Mouse (Mus musculus) intestine, embryonic 15.5 days (tissue): ENCODE results near the gene 6430548M08Rik. TPM values are rescaled to one million over a fixed set of nuclear protein-coding genes. Genes with fewer than 3 reads are reported as not detected.

Source experiments
- ATAC-seq: fragments of 200-750 bp; cut with Nextera tagmentation; 2 replicates; pipeline ENCODE4 v1.8.0; 2017; ENCODE audit warnings: moderate TSS enrichment, moderate library complexity
- H3K27ac ChIP-seq: fragments of 300-500 bp; sonication (generic); 2 replicates; pipeline ENCODE4 v1.5.1; 2015; ENCODE audit warnings: mild to moderate bottlenecking, inconsistent platforms
- H3K27me3 ChIP-seq: fragments of 300-500 bp; sonication (generic); replicated peaks from 2 replicates; pipeline ENCODE4 v1.6.1; 2015; ENCODE audit warnings: inconsistent platforms
- H3K36me3 ChIP-seq: fragments of 300-500 bp; sonication (generic); 2 replicates; pipeline ENCODE4 v1.6.1; 2015; ENCODE audit warnings: inconsistent platforms
- H3K4me1 ChIP-seq: fragments of 300-500 bp; sonication (generic); replicated peaks from 2 replicates; pipeline ENCODE4 v1.6.1; 2015; ENCODE audit warnings: inconsistent platforms
- H3K4me2 ChIP-seq: fragments of 300-500 bp; sonication (generic); replicated peaks from 2 replicates; pipeline ENCODE4 v1.6.1; 2015; ENCODE audit warnings: mild to moderate bottlenecking, inconsistent platforms
- H3K4me3 ChIP-seq: fragments of 300-500 bp; sonication (generic); replicated peaks from 2 replicates; pipeline ENCODE4 v1.5.1; 2015; ENCODE audit warnings: inconsistent platforms
- H3K9ac ChIP-seq: fragments of 300-500 bp; sonication (generic); 2 replicates; pipeline ENCODE4 v1.6.1; 2015; ENCODE audit warnings: inconsistent platforms
- H3K9me3 ChIP-seq: fragments of 300-500 bp; sonication (generic); 2 replicates; pipeline ENCODE4 v1.6.1; 2016; ENCODE audit warnings: inconsistent platforms
- WGBS: fragments of 180-500 bp; shearing (Covaris S2); methylation state at CpG from one replicate; pipeline ENCODE4 v1.1.7; 2015; 5-methylcytosine and 5-hydroxymethylcytosine counted together
- polyA plus RNA-seq: library from polyadenylated mRNA; unstranded; fragments of >200 nt; fragmentation: Nextera tagmentation; extraction: Ambion mirVana; gene quantifications from 2 replicates; pipeline ENCODE4 v1.2.1, GENCODE M21; 2015

The 6430548M08Rik gene
- polyA plus RNA-seq, 1 experiment from 2014 or later, result 4.7 TPM

DNA sequence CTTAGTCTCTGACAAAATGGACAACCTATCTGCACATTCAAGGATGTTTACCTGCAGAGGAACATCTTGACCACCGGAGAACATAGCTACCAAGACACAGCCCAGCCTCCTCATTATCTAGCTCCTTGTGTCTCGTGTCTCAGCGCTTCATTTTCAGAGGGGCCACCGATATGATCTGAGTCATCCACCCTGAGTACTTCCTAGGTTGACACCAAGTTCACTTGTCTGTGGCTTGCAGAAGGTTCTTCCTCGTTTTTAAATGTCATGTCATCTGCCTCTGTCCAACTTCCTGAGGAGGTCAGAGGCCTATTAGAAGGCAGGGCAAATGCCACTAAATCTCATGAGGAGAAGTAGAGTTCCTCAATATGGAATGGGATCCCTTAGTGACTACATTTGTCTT, 1.4 kb upstream of the 6430548M08Rik start:
- 74% methylated on average over 5 of the region's 5 CpGs for WGBS
- peak overlapping the region; percentile 87 for H3K4me2 ChIP-seq
- ATAC-seq, result no peak
- H3K27ac ChIP-seq, result peak overlapping the region; percentile 92; the same call in 1 of the 2 replicates
- no peaks in the 10 kb centered on the region for H3K9me3 ChIP-seq
- H3K4me3 ChIP-seq, result no peak overlapping the region
- H3K27me3 ChIP-seq, result peaks cover 17% of the 10 kb centered on the region; the same call in 1 of the 2 replicates
- H3K9ac ChIP-seq, result no peak overlapping the region
- peaks cover 13% of the 10 kb centered on the region for H3K4me1 ChIP-seq
- H3K36me3 ChIP-seq, result no peaks in the 10 kb centered on the region

DNA sequence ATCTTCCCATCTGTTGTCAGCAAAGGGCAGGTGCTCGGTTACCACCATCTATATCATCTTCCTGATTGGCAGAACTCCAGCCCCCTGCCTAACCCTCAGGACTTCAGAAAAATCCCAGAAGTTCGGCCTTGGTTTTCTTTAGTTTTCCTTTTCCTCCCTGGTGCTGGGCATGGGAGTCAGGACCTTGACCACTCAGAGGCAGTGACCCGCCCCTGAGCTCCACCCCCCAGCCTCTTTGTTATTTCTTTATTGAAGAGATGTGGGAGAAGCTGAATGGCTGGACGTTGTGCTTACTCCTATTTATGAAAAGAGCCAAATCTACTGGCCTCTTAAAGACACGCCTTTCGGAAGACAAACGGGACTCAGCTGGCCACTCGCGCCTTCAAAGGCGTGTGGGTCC, 646 bp upstream of the 6430548M08Rik start:
- ATAC-seq, result peak; percentile 54

DNA sequence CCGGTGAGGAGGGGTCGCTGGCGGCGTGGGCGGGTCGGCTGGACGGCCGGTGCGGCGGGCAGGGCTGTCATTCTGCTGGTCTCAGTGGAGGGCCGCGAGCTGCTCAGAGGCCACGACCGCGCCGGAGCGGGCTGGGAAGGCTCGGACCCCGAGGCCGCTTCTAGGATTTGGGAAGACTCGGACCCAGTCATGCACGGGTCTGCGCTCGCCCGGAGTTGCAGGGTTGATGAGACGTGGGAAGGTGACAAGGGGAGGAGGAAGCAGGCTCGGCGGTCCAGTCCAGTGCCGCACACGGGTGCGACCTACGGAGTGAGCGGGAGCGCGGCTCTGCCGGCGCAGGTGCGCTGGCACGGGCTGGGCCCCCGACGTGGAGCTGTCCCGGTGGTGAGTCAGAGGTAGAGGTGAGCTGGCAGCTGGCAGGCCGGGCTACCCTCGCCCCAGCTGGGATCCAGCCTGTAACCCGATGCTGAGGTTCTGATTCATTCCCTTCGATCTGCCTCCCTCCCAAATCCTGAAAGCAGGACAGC, 426 bp downstream of the 6430548M08Rik start:
- H3K4me1 ChIP-seq, result peaks cover 14% of the 10 kb centered on the region
- peak; percentile 52 for ATAC-seq
- H3K4me2 ChIP-seq, result peak overlapping the region; percentile 97
- H3K9me3 ChIP-seq, result no peaks in the 10 kb centered on the region
- peak overlapping the region; percentile 79 for H3K4me3 ChIP-seq
- H3K9ac ChIP-seq, result peak overlapping the region; percentile 71
- H3K27me3 ChIP-seq, result peaks cover 17% of the 10 kb centered on the region; the same call in 1 of the 2 replicates
- H3K36me3 ChIP-seq, result no peaks in the 10 kb centered on the region
- WGBS, result under 1% methylated on average over 46 of the region's 46 CpGs
- no peak overlapping the region for H3K27ac ChIP-seq

More for the DNA sequence above, 646 bp upstream of the 6430548M08Rik start:
- Histone ChIP-seq H3K9ac (peak overlapping the region; percentile 66), H3K4me2 (peak overlapping the region; percentile 87), H3K4me1 (peaks cover 13% of the 10 kb centered on the region), H3K27me3 (peaks cover 17% of the 10 kb centered on the region; the same call in 1 of the 2 replicates), H3K36me3 (no peaks in the 10 kb centered on the region), H3K27ac (peak overlapping the region; percentile 92), H3K4me3 (peak overlapping the region; percentile 79), H3K9me3 (no peaks in the 10 kb centered on the region)
- WGBS, result 2% methylated on average over 10 of the region's 10 CpGs

DNA sequence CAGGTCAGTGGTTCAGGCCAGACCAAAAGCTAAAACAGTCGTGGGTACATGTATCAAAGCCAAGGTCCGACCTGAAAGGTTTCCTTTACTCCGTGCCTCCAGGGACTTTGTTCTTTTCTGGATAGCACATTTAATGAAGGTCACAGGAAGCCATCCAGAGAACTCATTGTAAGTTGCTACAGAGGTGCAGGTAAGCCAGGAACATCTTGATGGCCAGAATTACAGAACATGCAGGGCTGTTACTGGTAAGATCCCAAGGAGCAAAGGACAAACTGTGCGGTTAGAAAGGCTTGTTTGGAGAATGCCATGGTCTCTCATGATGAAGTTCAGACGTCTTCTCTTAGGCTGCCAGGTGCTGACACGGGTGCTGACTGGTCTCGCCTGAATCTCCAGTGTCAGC, 2.6 kb downstream of the 6430548M08Rik start:
- Histone ChIP-seq H3K4me2 (no peak overlapping the region), H3K4me1 (peaks cover 19% of the 10 kb centered on the region), H3K4me3 (no peak overlapping the region), H3K36me3 (no peaks in the 10 kb centered on the region), H3K9me3 (no peaks in the 10 kb centered on the region), H3K27ac (no peak overlapping the region), H3K9ac (no peak overlapping the region), H3K27me3 (peaks cover 17% of the 10 kb centered on the region; the same call in 1 of the 2 replicates)
- 71% methylated on average over 7 of the region's 7 CpGs for WGBS
- no peak for ATAC-seq

DNA sequence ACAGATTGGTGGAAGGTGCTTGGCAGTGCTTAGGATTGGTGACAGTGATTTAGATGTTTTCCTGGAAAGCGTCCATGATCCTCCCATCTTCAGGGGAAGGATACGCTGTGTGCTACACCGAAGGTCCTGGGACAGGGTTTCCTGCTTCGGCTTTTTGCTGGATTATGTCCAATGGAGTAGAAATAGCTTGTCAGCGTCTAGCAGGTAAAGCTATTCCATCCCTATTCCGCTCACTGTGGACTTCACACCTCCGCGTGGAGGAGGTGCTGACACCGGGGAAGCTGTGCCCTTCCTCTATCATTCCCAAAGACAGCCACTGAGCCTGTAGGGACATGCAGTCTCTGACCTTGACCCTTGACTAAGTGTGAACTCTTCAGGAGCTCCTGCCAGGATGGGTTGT, 4.2 kb downstream of the 6430548M08Rik start:
- H3K4me2 ChIP-seq, result no peak overlapping the region
- no peak for ATAC-seq
- H3K9ac ChIP-seq, result no peak overlapping the region
- H3K27me3 ChIP-seq, result peaks cover 17% of the 10 kb centered on the region; the same call in 1 of the 2 replicates
- H3K9me3 ChIP-seq, result no peaks in the 10 kb centered on the region
- H3K27ac ChIP-seq, result no peak overlapping the region
- no peaks in the 10 kb centered on the region for H3K36me3 ChIP-seq
- 77% methylated on average over 9 of the region's 9 CpGs for WGBS
- no peak overlapping the region for H3K4me3 ChIP-seq
- peaks cover 14% of the 10 kb centered on the region for H3K4me1 ChIP-seq

DNA sequence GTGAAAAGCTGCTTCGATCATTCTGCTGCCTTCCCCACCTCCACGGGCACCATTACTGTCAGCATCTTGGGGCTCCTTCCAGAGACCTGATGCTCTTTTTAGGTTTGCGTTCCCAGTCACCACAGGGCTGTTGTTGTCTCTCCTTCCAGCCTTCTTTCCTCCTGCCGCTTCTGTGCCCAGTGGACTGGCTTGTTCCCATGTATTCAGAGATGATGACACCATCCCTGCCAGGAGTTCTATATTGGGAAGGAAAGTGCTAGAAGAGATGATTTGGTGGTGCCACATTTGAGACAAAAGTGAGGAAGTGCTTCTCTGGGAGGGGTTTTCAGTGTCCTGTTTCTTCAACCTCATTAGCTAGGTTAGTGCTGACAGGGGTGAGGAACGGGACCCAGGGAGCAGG, 4.9 kb downstream of the 6430548M08Rik start:
- no peak overlapping the region for H3K4me2 ChIP-seq
- H3K27ac ChIP-seq, result no peak overlapping the region
- no peak for ATAC-seq
- H3K9ac ChIP-seq, result no peak overlapping the region
- peaks cover 14% of the 10 kb centered on the region for H3K4me1 ChIP-seq
- 74% methylated on average over 5 of the region's 5 CpGs for WGBS
- H3K27me3 ChIP-seq, result peaks cover 17% of the 10 kb centered on the region; the same call in 1 of the 2 replicates
- H3K9me3 ChIP-seq, result no peaks in the 10 kb centered on the region
- no peaks in the 10 kb centered on the region for H3K36me3 ChIP-seq
- no peak overlapping the region for H3K4me3 ChIP-seq

DNA sequence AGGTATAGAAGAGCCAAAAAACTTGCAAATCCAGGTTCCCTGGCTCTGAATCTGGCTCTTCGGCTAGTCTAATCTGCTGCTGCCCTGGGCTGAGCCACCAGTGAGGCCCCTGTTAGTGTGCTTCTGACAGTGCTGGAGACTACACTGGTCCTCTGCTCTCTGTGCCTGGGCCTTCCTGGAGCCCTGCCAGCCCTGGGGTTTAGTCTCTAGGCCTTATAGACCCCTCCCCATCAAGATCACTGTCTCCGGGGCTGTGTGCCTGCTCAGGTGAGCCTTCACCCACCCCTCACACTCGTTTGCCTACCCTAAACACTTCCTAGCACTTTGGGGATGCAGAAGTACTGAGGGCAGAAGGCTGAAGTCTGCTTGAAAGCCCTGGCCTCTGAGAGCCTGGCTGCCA, 5.5 kb downstream of the 6430548M08Rik start:
- no peak overlapping the region for H3K4me2 ChIP-seq
- no peak overlapping the region for H3K27ac ChIP-seq
- peaks cover 15% of the 10 kb centered on the region for H3K4me1 ChIP-seq
- no peaks in the 10 kb centered on the region for H3K36me3 ChIP-seq
- ATAC-seq, result no peak
- H3K4me3 ChIP-seq, result no peak overlapping the region
- H3K27me3 ChIP-seq, result peaks cover 17% of the 10 kb centered on the region; the same call in 1 of the 2 replicates
- H3K9me3 ChIP-seq, result no peaks in the 10 kb centered on the region
- H3K9ac ChIP-seq, result no peak overlapping the region
- WGBS, result 56% methylated on average over 3 of the region's 3 CpGs

DNA sequence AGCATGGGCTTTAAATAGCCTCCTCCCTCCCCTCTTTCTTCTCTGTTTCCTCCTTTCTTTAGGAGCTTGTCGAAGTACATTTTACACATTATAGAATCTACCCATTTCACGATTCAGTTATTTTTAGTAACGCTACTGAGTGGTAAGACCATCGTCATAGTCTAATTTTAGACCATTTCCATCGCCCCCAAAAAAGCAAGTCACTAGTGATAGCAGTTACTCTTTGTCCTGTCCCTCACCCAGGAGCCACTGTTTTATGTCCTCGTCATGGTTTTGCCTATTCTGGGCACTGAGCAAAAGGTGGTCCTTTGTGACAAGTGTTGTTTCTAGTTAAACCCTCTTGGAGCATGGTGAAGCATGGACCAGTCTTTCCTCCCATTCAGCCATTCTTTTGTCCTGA, 6.0 kb downstream of the 6430548M08Rik start:
- WGBS, result 74% methylated on average over 6 of the region's 6 CpGs

DNA sequence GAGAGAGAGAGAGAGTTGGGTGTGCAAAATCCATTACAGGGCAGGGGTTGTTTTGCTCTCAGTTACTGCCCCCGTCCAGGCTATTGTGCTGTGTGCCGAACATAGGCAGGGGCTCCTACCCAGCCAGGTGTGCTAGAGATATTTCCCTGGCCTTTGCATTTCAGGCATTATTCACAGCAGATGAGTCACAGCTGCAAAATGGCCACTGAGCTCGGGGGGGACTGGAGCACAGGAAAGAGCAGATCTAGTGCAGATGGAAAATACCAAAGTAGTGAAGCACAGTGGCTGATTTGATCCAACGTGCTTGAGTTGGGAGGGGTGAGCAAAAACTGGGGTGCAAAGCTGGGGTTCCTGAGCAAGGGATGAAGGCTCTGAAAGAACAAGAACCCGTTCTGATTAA, 7.0 kb downstream of the 6430548M08Rik start:
- H3K4me3 ChIP-seq, result no peak overlapping the region
- H3K4me1 ChIP-seq, result peaks cover 21% of the 10 kb centered on the region
- 44% methylated on average over 5 of the region's 5 CpGs for WGBS
- H3K9ac ChIP-seq, result no peak overlapping the region
- peaks cover 8% of the 10 kb centered on the region; the same call in 1 of the 2 replicates for H3K27me3 ChIP-seq
- no peaks in the 10 kb centered on the region for H3K36me3 ChIP-seq
- no peak overlapping the region for H3K4me2 ChIP-seq
- no peak overlapping the region for H3K27ac ChIP-seq
- no peaks in the 10 kb centered on the region for H3K9me3 ChIP-seq
- no peak for ATAC-seq

More for the DNA sequence above, 6.0 kb downstream of the 6430548M08Rik start:
- H3K36me3 ChIP-seq, result no peaks in the 10 kb centered on the region
- H3K27ac ChIP-seq, result no peak overlapping the region
- H3K27me3 ChIP-seq, result peaks cover 12% of the 10 kb centered on the region; the same call in 1 of the 2 replicates
- no peak for ATAC-seq
- H3K4me3 ChIP-seq, result no peak overlapping the region
- no peak overlapping the region for H3K4me2 ChIP-seq
- peaks cover 17% of the 10 kb centered on the region for H3K4me1 ChIP-seq
- no peak overlapping the region for H3K9ac ChIP-seq
- H3K9me3 ChIP-seq, result no peaks in the 10 kb centered on the region

DNA sequence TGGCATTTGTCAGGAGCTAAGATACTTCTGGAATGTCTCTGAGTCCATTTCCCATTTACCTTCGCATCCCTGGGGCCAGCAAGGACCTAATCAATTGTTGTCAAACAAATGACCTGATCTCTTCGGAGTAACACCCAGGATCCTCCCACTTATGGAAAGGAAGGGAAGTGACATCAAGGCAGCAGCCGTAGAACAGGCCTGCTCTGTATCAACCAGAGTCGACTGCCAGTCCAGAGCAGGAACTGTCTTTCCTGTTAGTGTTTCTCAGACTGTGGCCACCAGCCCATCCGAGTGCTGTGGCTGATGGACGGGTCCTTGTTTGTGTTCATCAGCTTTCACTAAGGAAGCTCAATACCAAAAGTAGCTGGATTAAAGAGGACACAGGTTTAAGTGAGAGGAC, 10.3 kb downstream of the 6430548M08Rik start:
- 16% methylated on average over 6 of the region's 6 CpGs for WGBS
- H3K27ac ChIP-seq, result no peak overlapping the region
- H3K9me3 ChIP-seq, result no peaks in the 10 kb centered on the region
- no peak overlapping the region for H3K4me3 ChIP-seq
- H3K4me2 ChIP-seq, result no peak overlapping the region
- H3K9ac ChIP-seq, result no peak overlapping the region
- no peaks in the 10 kb centered on the region for H3K36me3 ChIP-seq
- no peaks in the 10 kb centered on the region for H3K27me3 ChIP-seq
- peaks cover 32% of the 10 kb centered on the region for H3K4me1 ChIP-seq
- no peak for ATAC-seq

DNA sequence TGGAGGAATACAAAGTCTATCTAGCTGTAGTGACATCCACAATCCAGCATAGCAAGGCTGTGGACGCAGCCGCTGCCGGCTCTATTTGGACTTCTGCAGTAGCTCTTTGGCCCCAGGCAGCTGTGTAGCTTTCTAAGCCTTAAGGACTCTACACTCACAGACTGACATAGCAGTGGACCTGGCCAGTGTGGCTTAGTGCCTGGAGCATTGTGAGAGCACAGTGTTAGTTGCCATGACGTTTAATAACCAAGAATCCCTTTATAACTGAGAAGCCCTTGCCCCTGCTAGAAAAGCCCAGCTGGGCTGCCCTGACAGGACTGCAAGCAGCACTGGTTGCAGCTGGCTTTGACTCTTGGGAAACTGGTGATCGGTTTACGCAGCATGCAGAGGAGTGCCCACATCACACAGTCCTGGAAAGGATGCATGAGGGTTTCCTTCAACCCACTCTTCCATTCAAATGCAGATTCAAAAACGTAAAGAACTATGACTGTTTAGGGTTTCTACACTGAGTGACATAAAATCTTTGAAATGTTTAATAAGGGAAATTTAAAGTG, 11.0 kb downstream of the 6430548M08Rik start:
- 58% methylated on average over 7 of the region's 7 CpGs for WGBS
- ATAC-seq, result no peak

DNA sequence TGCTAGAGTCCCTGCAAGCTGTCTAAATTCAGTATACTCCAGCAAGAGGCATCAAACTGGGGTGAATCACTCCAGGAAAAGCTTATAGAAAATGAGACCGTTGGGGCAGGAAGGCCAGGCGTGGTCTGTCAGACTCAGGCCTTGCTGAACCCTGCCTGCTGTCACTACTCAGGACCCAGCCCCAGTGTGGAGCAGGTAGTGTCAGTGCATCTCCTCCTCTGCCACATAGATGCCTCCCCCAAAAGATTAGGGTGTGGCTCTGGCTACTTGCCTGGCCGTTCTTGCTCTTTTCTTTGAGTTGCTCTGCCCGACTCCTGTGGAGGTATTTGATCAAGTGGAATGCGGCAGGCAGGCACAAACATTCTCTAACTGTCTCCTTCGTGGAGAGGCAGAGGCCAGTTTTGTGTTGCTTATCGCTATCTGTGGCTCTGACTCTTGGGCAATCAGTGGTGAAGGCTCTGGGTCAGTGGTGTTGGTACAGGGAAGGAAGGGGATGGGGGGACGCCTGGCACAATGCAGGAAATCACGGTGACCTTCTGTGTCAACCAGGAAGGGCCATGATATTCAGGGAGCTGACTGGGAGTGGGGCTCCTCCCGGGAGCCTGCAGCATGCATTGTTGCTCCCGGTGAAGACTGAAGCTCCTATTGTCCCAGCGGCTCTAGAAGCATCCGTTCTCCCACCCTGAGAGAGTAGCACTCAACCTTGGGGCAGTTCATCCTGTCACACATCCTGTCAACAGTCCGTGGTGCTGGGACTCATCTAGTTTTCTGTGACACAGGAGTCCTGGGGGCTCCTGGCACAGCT, 12.6 kb downstream of the 6430548M08Rik start:
- Histone ChIP-seq H3K9me3 (no peaks in the 10 kb centered on the region), H3K4me3 (no peak overlapping the region), H3K27me3 (no peaks in the 10 kb centered on the region), H3K4me2 (peak overlapping the region; percentile 6; the same call in 1 of the 2 replicates), H3K4me1 (peaks cover 26% of the 10 kb centered on the region), H3K9ac (no peak overlapping the region), H3K36me3 (no peaks in the 10 kb centered on the region), H3K27ac (peak overlapping the region; percentile 48; the same call in 1 of the 2 replicates)
- ATAC-seq, result 0 out of 2 replicates have a peak, but pooled peaks have one; percentile 45
- WGBS, result 23% methylated on average over 14 of the region's 14 CpGs

More for the DNA sequence above, 11.0 kb downstream of the 6430548M08Rik start:
- Histone ChIP-seq H3K27me3 (no peaks in the 10 kb centered on the region), H3K4me1 (peaks cover 28% of the 10 kb centered on the region), H3K4me2 (no peak overlapping the region), H3K9ac (no peak overlapping the region), H3K9me3 (no peaks in the 10 kb centered on the region), H3K4me3 (no peak overlapping the region), H3K36me3 (no peaks in the 10 kb centered on the region), H3K27ac (peak overlapping the region; percentile 14; the same call in 1 of the 2 replicates)
